In genomic region chr13:26464523-26464922, GRCm38 (mm10) we compare ENCODE assay signal across 29 mouse cellular contexts.
DNase-seq lines count a peak whose midpoint lies in the region; ATAC-seq and TF ChIP-seq lines count a peak whose summit lies in the region.
"Had no signal": no experiment of that assay in that cellular context is flagged by ENCODE, and none has a peak within 500 bp of the region (broad histone marks: within the 10 kb centered on the region; RNA-seq: fewer than 3 reads in every experiment).

No protein-coding gene starts in this region.

- H3K4me2 ChIP-seq in embryonic facial prominence, embryonic 14.5 days (ENCODE audit: low read depth, low read length): no peak overlapping the region
- no peak overlapping the region for H3K4me2 ChIP-seq in hindbrain, postnatal 0 days (ENCODE audit: low read depth, low read length)
- no peak overlapping the region for H3K4me2 ChIP-seq in hindbrain, embryonic 14.5 days (replicated peaks)
- H3K4me2 ChIP-seq: embryonic facial prominence, embryonic 13.5 days; heart, embryonic 13.5 days; limb, embryonic 15.5 days; liver, embryonic 13.5 days; midbrain, embryonic 13.5 days; neural tube, embryonic 15.5 days had no signal

- no peaks in the 10 kb centered on the region for H3K36me3 ChIP-seq in embryonic facial prominence, embryonic 14.5 days (ENCODE audit: control insufficient read depth, insufficient read depth, low read length)
- no peaks in the 10 kb centered on the region for H3K36me3 ChIP-seq in embryonic facial prominence, embryonic 10.5 days (replicated peaks)
- H3K36me3 ChIP-seq in hindbrain, postnatal 0 days (ENCODE audit: insufficient read depth, low read length): no peaks in the 10 kb centered on the region
- H3K36me3 ChIP-seq in hindbrain, embryonic 14.5 days (replicated peaks; ENCODE audit: control insufficient read depth, insufficient read depth): no peaks in the 10 kb centered on the region
- H3K36me3 ChIP-seq: embryonic facial prominence, embryonic 13.5 days; heart, embryonic 13.5 days; limb, embryonic 10.5 days; limb, embryonic 15.5 days; liver, embryonic 13.5 days; midbrain, embryonic 13.5 days; neural tube, embryonic 15.5 days had no signal

- 40% methylated on average over 2 of the region's 2 CpGs for WGBS in embryonic facial prominence, embryonic 14.5 days
- 58% methylated on average over 2 of the region's 2 CpGs for WGBS in embryonic facial prominence, embryonic 10.5 days
- WGBS in hindbrain, postnatal 0 days: 32% methylated on average over 2 of the region's 2 CpGs
- 50% methylated on average over 2 of the region's 2 CpGs for WGBS in hindbrain, embryonic 14.5 days

- peak; percentile 36 for DNase-seq in embryonic facial prominence, embryonic 14.5 days (ENCODE audit: low spot score)
- no peak for DNase-seq in embryonic facial prominence, embryonic 10.5 days (ENCODE audit: low spot score)
- DNase-seq in hindbrain, postnatal 0 days (ENCODE audit: low spot score): peak; percentile 26
- no peak for DNase-seq in hindbrain, embryonic 14.5 days (ENCODE audit: low spot score)
- peak; percentile 50 for DNase-seq in brain, embryonic 14.5 days (ENCODE audit: low read depth)
- peak; percentile 9 for DNase-seq in retina, postnatal 7 days (ENCODE audit: low read depth, low spot score)
- no peak for DNase-seq in left cerebral cortex, adult 2 months (ENCODE audit: extremely low spot score in 1 of 2, low spot score in 2 of 2)
- DNase-seq: adrenal gland, adult 2 months; adrenal gland, postnatal 36 days; embryo, embryonic 11 days; kidney, adult 8-10 months; layer of hippocampus, postnatal 36 days; liver, embryonic 13.5 days; lung, adult 18-20 months; lung, postnatal 4 days; right cerebral cortex, postnatal 14 days; thymus, adult 18-20 months; thymus, postnatal 25 days had no signal

- no peaks in the 10 kb centered on the region for H3K9me3 ChIP-seq in embryonic facial prominence, embryonic 14.5 days (ENCODE audit: control insufficient read depth, low read length)
- H3K9me3 ChIP-seq in embryonic facial prominence, embryonic 10.5 days: no peaks in the 10 kb centered on the region
- H3K9me3 ChIP-seq in hindbrain, postnatal 0 days (ENCODE audit: low read length): no peaks in the 10 kb centered on the region
- no peaks in the 10 kb centered on the region for H3K9me3 ChIP-seq in hindbrain, embryonic 14.5 days (ENCODE audit: control insufficient read depth, low read length)
- H3K9me3 ChIP-seq: embryonic facial prominence, embryonic 13.5 days; heart, embryonic 13.5 days; limb, embryonic 10.5 days; limb, embryonic 15.5 days; liver, embryonic 13.5 days; midbrain, embryonic 13.5 days; neural tube, embryonic 15.5 days had no signal

- H3K9ac ChIP-seq in embryonic facial prominence, embryonic 14.5 days (ENCODE audit: low read depth, low read length): no peak overlapping the region
- H3K9ac ChIP-seq in hindbrain, postnatal 0 days (replicated peaks; ENCODE audit: low read length): no peak overlapping the region
- H3K9ac ChIP-seq in hindbrain, embryonic 14.5 days: no peak overlapping the region
- H3K9ac ChIP-seq: embryonic facial prominence, embryonic 13.5 days; heart, embryonic 13.5 days; limb, embryonic 15.5 days; liver, embryonic 13.5 days; midbrain, embryonic 13.5 days; neural tube, embryonic 15.5 days had no signal

- peak; percentile 37; the same call in 1 of the 2 replicates for ATAC-seq in embryonic facial prominence, embryonic 14.5 days (ENCODE audit: low read depth)
- peak; percentile 74 for ATAC-seq in hindbrain, postnatal 0 days
- ATAC-seq in hindbrain, embryonic 14.5 days (ENCODE audit: low FRiP score): no peak
- ATAC-seq: CD4-positive, CD25-positive, alpha-beta regulatory T cell, adult 4 months; intestine, embryonic 16.5 days; lung, postnatal 0 days; midbrain, embryonic 13.5 days had no signal

- no peaks in the 10 kb centered on the region for H3K27me3 ChIP-seq in embryonic facial prominence, embryonic 14.5 days (replicated peaks; ENCODE audit: control insufficient read depth, insufficient read depth, low read length)
- no peaks in the 10 kb centered on the region for H3K27me3 ChIP-seq in embryonic facial prominence, embryonic 10.5 days (replicated peaks; ENCODE audit: low read depth, poor library complexity, severe bottlenecking)
- no peaks in the 10 kb centered on the region for H3K27me3 ChIP-seq in hindbrain, postnatal 0 days (ENCODE audit: insufficient read depth, low read length)
- H3K27me3 ChIP-seq in hindbrain, embryonic 14.5 days (ENCODE audit: control insufficient read depth, insufficient read depth, low read length): no peaks in the 10 kb centered on the region
- H3K27me3 ChIP-seq: embryonic facial prominence, embryonic 13.5 days; heart, embryonic 13.5 days; limb, embryonic 15.5 days; liver, embryonic 13.5 days; midbrain, embryonic 13.5 days; neural tube, embryonic 15.5 days had no signal

- no peak for TF ChIP-seq POLR2A in brain, embryonic 14.5 days (IDR thresholded peaks at IDR 0.05; ENCODE audit: borderline replicate concordance, extremely low read depth, insufficient read depth, insufficient read length, poor library complexity, severe bottlenecking)

- intact Hi-C loops in left cerebral cortex, adult 2 months (cut with DNase I): no loop called here

- no peaks in the 10 kb centered on the region for H3K4me1 ChIP-seq in embryonic facial prominence, embryonic 14.5 days (ENCODE audit: control insufficient read depth, insufficient read depth, low read length)
- H3K4me1 ChIP-seq in embryonic facial prominence, embryonic 10.5 days: no peaks in the 10 kb centered on the region
- no peaks in the 10 kb centered on the region for H3K4me1 ChIP-seq in hindbrain, postnatal 0 days (ENCODE audit: insufficient read depth, low read length)
- H3K4me1 ChIP-seq in hindbrain, embryonic 14.5 days (replicated peaks; ENCODE audit: control insufficient read depth, insufficient read depth, low read length): no peaks in the 10 kb centered on the region
- H3K4me1 ChIP-seq: embryonic facial prominence, embryonic 13.5 days; heart, embryonic 13.5 days; limb, embryonic 10.5 days; limb, embryonic 15.5 days; liver, embryonic 13.5 days; midbrain, embryonic 13.5 days; neural tube, embryonic 15.5 days had no signal

- no peak overlapping the region for H3K4me3 ChIP-seq in embryonic facial prominence, embryonic 14.5 days (ENCODE audit: low read depth, low read length)
- no peak overlapping the region for H3K4me3 ChIP-seq in embryonic facial prominence, embryonic 10.5 days
- no peak overlapping the region for H3K4me3 ChIP-seq in hindbrain, postnatal 0 days (ENCODE audit: low read length)
- H3K4me3 ChIP-seq in hindbrain, embryonic 14.5 days (replicated peaks; ENCODE audit: low read length): no peak overlapping the region
- no peak overlapping the region for H3K4me3 ChIP-seq in left cerebral cortex, adult 2 months
- H3K4me3 ChIP-seq: embryonic facial prominence, embryonic 13.5 days; erythroblast, embryonic 14.5 days; heart, embryonic 13.5 days; limb, embryonic 10.5 days; limb, embryonic 15.5 days; liver, embryonic 13.5 days; midbrain, embryonic 13.5 days; neural tube, embryonic 15.5 days had no signal

- no peak for TF ChIP-seq CTCF in hindbrain, postnatal 0 days (IDR thresholded peaks at IDR 0.05; ENCODE audit: low read depth)
- no peak for TF ChIP-seq CTCF in brain, embryonic 14.5 days (IDR thresholded peaks at IDR 0.05; ENCODE audit: borderline replicate concordance, extremely low read depth, insufficient read depth, insufficient read length)
- TF ChIP-seq CTCF in left cerebral cortex, adult 2 months (IDR thresholded peaks at IDR 0.05): no peak

- no peak overlapping the region for H3K27ac ChIP-seq in embryonic facial prominence, embryonic 14.5 days (replicated peaks; ENCODE audit: low read depth, low read length)
- H3K27ac ChIP-seq in embryonic facial prominence, embryonic 10.5 days (replicated peaks): no peak overlapping the region
- peak overlapping the region; percentile 8; the same call in 1 of the 2 replicates for H3K27ac ChIP-seq in hindbrain, postnatal 0 days
- no peak overlapping the region for H3K27ac ChIP-seq in hindbrain, embryonic 14.5 days
- no peak overlapping the region for H3K27ac ChIP-seq in left cerebral cortex, adult 2 months
- H3K27ac ChIP-seq: embryonic facial prominence, embryonic 13.5 days; heart, embryonic 13.5 days; kidney, postnatal 0 days; limb, embryonic 10.5 days; limb, embryonic 15.5 days; liver, embryonic 13.5 days; midbrain, embryonic 13.5 days; neural tube, embryonic 15.5 days had no signal

Comparison
In these comparisons a context has a peak if more than half of its experiments do, and no peak if none do; other contexts are left out.
1. DNase-seq: peak in embryonic facial prominence, embryonic 14.5 days (single experiment), hindbrain, postnatal 0 days (single experiment), brain, embryonic 14.5 days (single experiment) and retina, postnatal 7 days (single experiment); none in embryonic facial prominence, embryonic 10.5 days (single experiment), hindbrain, embryonic 14.5 days (single experiment) and left cerebral cortex, adult 2 months (0 of 2).